Mouse (Mus musculus) olfactory bulb, adult 2 months (tissue): ENCODE measurements at regions not wholly inside any gene's neighbourhood (a gene's known extent, or its start where the extent isn't known, plus 50 kb on each side); places are given as distances from the start of the nearest gene placed in this dataset.

ENCODE experiments used
- CTCF ChIP-seq: fragments of 200-500 bp; IDR thresholded peaks from 2 replicates; pipeline ENCODE4 v1.5.1; 2012; ENCODE audit warnings: low read depth, mild to moderate bottlenecking, low read length, moderate library complexity; ENCODE audit not compliant: insufficient read depth
- POLR2A ChIP-seq: fragments of 200-500 bp; IDR thresholded peaks from 2 replicates; pipeline ENCODE4 v1.6.1; 2012; ENCODE audit warnings: mild to moderate bottlenecking, low read depth, low read length, moderate library complexity; ENCODE audit not compliant: insufficient read depth

- TF ChIP-seq CTCF (no peak), POLR2A (no peak)
These were observed 172.7 kb upstream of the Mrps10 start for GRCm38 (mm10) chr17:47195981-47196380.
